Mouse (Mus musculus) neural tube, embryonic 15.5 days (tissue): ENCODE data around the gene 4833427G06Rik. TPM values are rescaled to one million over a fixed set of nuclear protein-coding genes. Genes with fewer than 3 reads are reported as not detected.
A peak's percentile ranks its signal among the peaks of the same experiment; 100 is the strongest.
"Not testable (repeated sequence)": the region's sequence is repeated elsewhere in the genome, so short reads cannot be mapped to it uniquely, and the experiment has no call there.

Source experiments
- ATAC-seq: fragments of 200-750 bp; cut with Nextera tagmentation; 2 replicates; pipeline ENCODE4 v1.8.0; 2017; ENCODE audit warnings: mild to moderate bottlenecking, moderate TSS enrichment, moderate library complexity; ENCODE audit not compliant: low FRiP score
- H3K27ac ChIP-seq: fragments of 300-500 bp; sonication (generic); replicated peaks from 2 replicates; pipeline ENCODE4 v1.5.1; 2015; ENCODE audit warnings: mild to moderate bottlenecking, inconsistent platforms
- H3K27me3 ChIP-seq: fragments of 300-500 bp; sonication (generic); replicated peaks from 2 replicates; pipeline ENCODE4 v1.6.1; 2015; ENCODE audit warnings: inconsistent platforms
- H3K36me3 ChIP-seq: fragments of 300-500 bp; sonication (generic); 2 replicates; pipeline ENCODE4 v1.6.1; 2015; ENCODE audit warnings: inconsistent platforms
- H3K4me1 ChIP-seq: fragments of 300-500 bp; sonication (generic); 2 replicates; pipeline ENCODE4 v1.6.1; 2015; ENCODE audit warnings: inconsistent platforms
- H3K4me2 ChIP-seq: fragments of 300-500 bp; sonication (generic); 2 replicates; pipeline ENCODE4 v1.6.1; 2015; ENCODE audit warnings: inconsistent platforms, mild to moderate bottlenecking, moderate library complexity
- H3K4me3 ChIP-seq: fragments of 300-500 bp; sonication (generic); replicated peaks from 2 replicates; pipeline ENCODE4 v1.5.1; 2015; ENCODE audit warnings: mild to moderate bottlenecking, inconsistent platforms
- H3K9ac ChIP-seq: fragments of 300-500 bp; sonication (generic); replicated peaks from 2 replicates; pipeline ENCODE4 v1.6.1; 2015; ENCODE audit warnings: mild to moderate bottlenecking, inconsistent platforms
- H3K9me3 ChIP-seq: fragments of 300-500 bp; sonication (generic); replicated peaks from 2 replicates; pipeline ENCODE4 v1.6.1; 2016; ENCODE audit warnings: inconsistent platforms
- WGBS: fragments of 180-500 bp; shearing (Covaris S2); methylation state at CpG from one replicate; pipeline ENCODE4 v1.1.7; 2015; ENCODE audit warnings: mixed read lengths; 5-methylcytosine and 5-hydroxymethylcytosine counted together
- polyA plus RNA-seq: library from polyadenylated mRNA; unstranded; fragments of >200 nt; fragmentation: Nextera tagmentation; extraction: Ambion mirVana; gene quantifications from 2 replicates; pipeline ENCODE4 v1.2.1, GENCODE M21; 2015

Gene 4833427G06Rik
- 0.37 TPM in 2 replicates for polyA plus RNA-seq

GRCm38 (mm10) chr9:51101756-51102425 lies at the start of gene 4833427G06Rik:
TSS of gene 4833427G06Rik (minus strand) at chr9:51102078.
- peaks cover 12% of the 10 kb centered on the region; the same call in 1 of the 2 replicates for H3K27me3 ChIP-seq
- 8% methylated on average over 27 of the region's 27 CpGs for WGBS
- H3K4me1 ChIP-seq: peaks cover 22% of the 10 kb centered on the region
- no peaks in the 10 kb centered on the region for H3K9me3 ChIP-seq
- H3K4me2 ChIP-seq: peak within 1 kb of the TSS; percentile 100
- H3K36me3 ChIP-seq: no peaks in the 10 kb centered on the region
- no peak within 1 kb of the TSS for H3K9ac ChIP-seq
- H3K4me3 ChIP-seq: peak within 1 kb of the TSS; percentile 60
- no peak within 1 kb of the TSS for H3K27ac ChIP-seq
- peak; percentile 31; the same call in 1 of the 2 replicates for ATAC-seq

GRCm38 (mm10) chr9:51147294-51147693 lies 45.4 kb upstream of the 4833427G06Rik start:
- 85% methylated on average over 5 of the region's 5 CpGs for WGBS
- H3K4me1 ChIP-seq: peaks cover 9% of the 10 kb centered on the region
- no peaks in the 10 kb centered on the region for H3K9me3 ChIP-seq
- H3K27me3 ChIP-seq: no peaks in the 10 kb centered on the region; the same call in 1 of the 2 replicates
- no peaks in the 10 kb centered on the region for H3K36me3 ChIP-seq
- H3K27ac ChIP-seq: no peak overlapping the region
- H3K4me2 ChIP-seq: no peak overlapping the region
- H3K4me3 ChIP-seq: no peak overlapping the region
- no peak overlapping the region for H3K9ac ChIP-seq
- no peak for ATAC-seq

GRCm38 (mm10) chr9:51146496-51146895 lies 44.6 kb upstream of the 4833427G06Rik start:
- H3K36me3 ChIP-seq: no peaks in the 10 kb centered on the region
- WGBS: 63% methylated on average over 4 of the region's 4 CpGs
- no peak for ATAC-seq
- H3K9me3 ChIP-seq: no peaks in the 10 kb centered on the region
- H3K4me2 ChIP-seq: no peak overlapping the region
- no peak overlapping the region for H3K4me3 ChIP-seq
- no peaks in the 10 kb centered on the region; the same call in 1 of the 2 replicates for H3K27me3 ChIP-seq
- no peak overlapping the region for H3K27ac ChIP-seq
- peaks cover 6% of the 10 kb centered on the region for H3K4me1 ChIP-seq
- H3K9ac ChIP-seq: no peak overlapping the region

- no peak overlapping the region for H3K4me2 ChIP-seq
- H3K36me3 ChIP-seq: no peaks in the 10 kb centered on the region
- H3K4me1 ChIP-seq: peaks cover 6% of the 10 kb centered on the region
- ATAC-seq: no peak
- H3K4me3 ChIP-seq: no peak overlapping the region
- no peak overlapping the region for H3K27ac ChIP-seq
- H3K27me3 ChIP-seq: no peaks in the 10 kb centered on the region
- WGBS: 75% methylated on average over 6 of the region's 6 CpGs
- no peak overlapping the region for H3K9ac ChIP-seq
- no peaks in the 10 kb centered on the region for H3K9me3 ChIP-seq
Observed at GRCm38 (mm10) chr9:51144218-51144617, 42.3 kb upstream of the 4833427G06Rik start.

DNA sequence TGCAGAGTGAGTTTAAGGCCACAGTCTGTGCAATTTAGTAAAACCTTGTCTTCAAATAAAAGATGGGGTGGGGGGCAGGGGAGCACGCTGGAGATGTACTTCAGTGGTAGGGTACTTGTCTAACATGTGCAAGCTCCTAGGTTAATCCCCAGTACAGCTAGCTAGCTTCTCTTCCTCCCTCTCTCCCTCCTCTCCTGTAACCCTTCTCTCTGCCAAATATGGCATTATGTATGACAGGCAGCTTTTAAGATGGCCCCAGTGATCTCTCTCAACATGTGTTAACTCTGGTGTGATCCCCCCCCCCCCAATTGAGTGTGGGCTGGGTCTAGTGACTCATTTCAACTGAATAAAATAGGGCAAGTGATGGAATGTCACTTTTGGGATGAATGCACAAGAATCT lies 41.6 kb upstream of the 4833427G06Rik start:
- Histone ChIP-seq H3K4me3 (no peak overlapping the region), H3K4me1 (peaks cover 6% of the 10 kb centered on the region), H3K36me3 (no peaks in the 10 kb centered on the region), H3K4me2 (no peak overlapping the region), H3K27ac (no peak overlapping the region), H3K9ac (no peak overlapping the region), H3K27me3 (no peaks in the 10 kb centered on the region), H3K9me3 (no peaks in the 10 kb centered on the region)
- 94% methylated on average over 1 of the region's 1 CpGs for WGBS
- ATAC-seq: no peak

DNA sequence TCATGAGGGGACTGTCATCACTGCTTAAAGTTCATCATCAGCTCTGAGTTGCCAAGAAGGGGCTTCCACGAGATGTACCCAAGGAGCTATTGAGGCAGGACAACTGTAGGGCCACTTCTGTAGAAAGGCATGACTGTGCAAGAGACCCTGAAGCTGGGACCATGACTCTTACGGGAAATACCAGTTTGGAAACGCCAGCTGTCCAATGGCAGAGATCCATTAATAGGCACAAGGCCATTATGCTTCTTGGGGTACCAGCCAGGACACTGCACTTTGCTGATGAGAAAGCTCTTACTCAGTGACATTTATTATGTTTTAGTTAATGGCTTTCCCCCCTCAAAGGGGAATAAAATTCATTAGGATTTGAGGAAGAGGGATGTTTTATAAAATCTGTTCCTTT lies 38.8 kb upstream of the 4833427G06Rik start:
- no peak overlapping the region for H3K4me2 ChIP-seq

DNA sequence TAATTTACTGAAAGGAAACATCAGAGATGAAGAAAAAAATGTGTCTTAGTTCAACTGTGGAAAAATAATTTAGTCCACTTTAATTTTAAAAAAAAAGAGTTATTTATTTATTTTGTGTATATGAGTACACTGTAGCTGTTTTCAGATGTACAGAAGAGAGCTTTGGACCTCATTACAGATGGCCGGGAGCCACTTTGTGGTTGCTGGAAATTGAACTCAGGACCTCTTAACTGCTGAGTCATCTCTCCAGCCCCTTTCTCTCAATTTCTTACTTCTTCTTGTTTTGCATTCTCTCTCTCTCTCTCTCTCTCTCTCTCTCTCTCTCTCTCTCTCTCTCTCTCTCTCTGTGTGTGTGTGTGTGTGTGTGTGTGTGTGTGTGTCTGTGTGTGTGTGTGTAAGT lies 37.5 kb upstream of the 4833427G06Rik start:
- 93% methylated on average over 1 of the region's 1 CpGs for WGBS

More for the DNA sequence above, 38.8 kb upstream of the 4833427G06Rik start:
- Histone ChIP-seq H3K4me1 (no peaks in the 10 kb centered on the region), H3K36me3 (no peaks in the 10 kb centered on the region), H3K9me3 (no peaks in the 10 kb centered on the region), H3K27me3 (no peaks in the 10 kb centered on the region), H3K9ac (no peak overlapping the region), H3K27ac (no peak overlapping the region), H3K4me3 (no peak overlapping the region)
- 80% methylated on average over 3 of the region's 3 CpGs for WGBS
- ATAC-seq: no peak

GRCm38 (mm10) chr9:51138301-51138700 lies 36.4 kb upstream of the 4833427G06Rik start:
- no peaks in the 10 kb centered on the region for H3K36me3 ChIP-seq
- H3K9ac ChIP-seq: no peak overlapping the region
- no peak overlapping the region for H3K4me3 ChIP-seq
- no peaks in the 10 kb centered on the region for H3K27me3 ChIP-seq
- no peak overlapping the region for H3K27ac ChIP-seq
- H3K4me2 ChIP-seq: no peak overlapping the region
- no peaks in the 10 kb centered on the region for H3K4me1 ChIP-seq
- ATAC-seq: no peak
- no peaks in the 10 kb centered on the region for H3K9me3 ChIP-seq
- WGBS: 96% methylated on average over 1 of the region's 1 CpGs

More for the DNA sequence above, 37.5 kb upstream of the 4833427G06Rik start:
- H3K4me3 ChIP-seq, H3K4me1 ChIP-seq, H3K27ac ChIP-seq, H3K9me3 ChIP-seq, ATAC-seq, H3K9ac ChIP-seq, H3K27me3 ChIP-seq, H3K36me3 ChIP-seq, H3K4me2 ChIP-seq: not testable (repeated sequence)

GRCm38 (mm10) chr9:51137836-51138235 lies 36.0 kb upstream of the 4833427G06Rik start:
- Histone ChIP-seq H3K9me3 (no peaks in the 10 kb centered on the region), H3K9ac (no peak overlapping the region), H3K27me3 (no peaks in the 10 kb centered on the region), H3K27ac (no peak overlapping the region), H3K36me3 (no peaks in the 10 kb centered on the region), H3K4me2 (no peak overlapping the region), H3K4me3 (no peak overlapping the region), H3K4me1 (no peaks in the 10 kb centered on the region)
- no peak for ATAC-seq
- 94% methylated on average over 1 of the region's 1 CpGs for WGBS

DNA sequence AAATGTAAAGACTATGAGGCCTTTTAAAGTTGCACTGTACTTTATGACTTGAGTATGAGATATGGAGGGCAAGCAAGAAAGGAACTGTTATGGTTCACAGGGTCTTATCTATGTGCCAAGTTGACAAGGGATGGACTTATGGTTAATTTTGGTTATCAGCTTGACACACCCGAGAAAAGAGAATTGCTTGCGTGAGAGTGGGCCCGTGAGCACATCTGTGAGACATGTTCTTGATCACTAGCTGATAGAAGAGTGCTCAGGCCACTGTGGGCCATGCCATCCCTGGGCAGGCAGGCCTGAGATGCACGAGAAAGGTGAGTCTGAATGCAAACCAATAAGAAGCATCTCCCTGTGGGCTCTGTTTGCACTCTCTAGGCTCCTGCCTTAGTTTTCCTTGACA lies 35.6 kb upstream of the 4833427G06Rik start:
- 90% methylated on average over 4 of the region's 4 CpGs for WGBS
- Histone ChIP-seq H3K36me3 (no peaks in the 10 kb centered on the region), H3K27me3 (no peaks in the 10 kb centered on the region)

GRCm38 (mm10) chr9:51136985-51137384 lies 35.1 kb upstream of the 4833427G06Rik start:
- no peak overlapping the region for H3K4me2 ChIP-seq

More for the DNA sequence above, 35.6 kb upstream of the 4833427G06Rik start:
- H3K4me1 ChIP-seq: no peaks in the 10 kb centered on the region
- H3K4me2 ChIP-seq: no peak overlapping the region
- H3K4me3 ChIP-seq: no peak overlapping the region
- no peak overlapping the region for H3K27ac ChIP-seq
- no peaks in the 10 kb centered on the region for H3K9me3 ChIP-seq
- ATAC-seq: no peak
- no peak overlapping the region for H3K9ac ChIP-seq

DNA sequence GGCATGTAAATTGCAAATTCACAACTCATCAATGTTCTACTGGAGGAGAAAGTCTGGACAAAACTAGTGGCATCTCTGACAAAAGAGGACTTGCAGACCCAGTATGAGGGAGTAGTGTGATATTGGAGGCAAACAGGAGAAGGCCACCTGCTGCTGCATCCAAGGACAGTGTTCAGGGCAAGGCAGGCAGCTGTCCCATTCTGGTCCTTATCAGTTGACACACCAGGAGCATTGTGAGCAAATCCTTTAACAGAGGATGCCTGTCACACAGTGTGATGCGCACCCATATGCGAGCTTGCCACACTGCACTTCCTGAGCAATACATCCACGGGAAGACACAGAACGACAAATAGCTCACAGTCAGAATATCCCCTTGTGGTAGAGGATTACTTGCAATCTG lies 12.9 kb upstream of the 4833427G06Rik start:
- Histone ChIP-seq H3K4me1 (no peaks in the 10 kb centered on the region), H3K36me3 (no peaks in the 10 kb centered on the region), H3K4me3 (no peak overlapping the region), H3K27ac (no peak overlapping the region), H3K4me2 (no peak overlapping the region), H3K9me3 (no peaks in the 10 kb centered on the region), H3K9ac (no peak overlapping the region), H3K27me3 (no peaks in the 10 kb centered on the region)
- WGBS: 84% methylated on average over 4 of the region's 4 CpGs
- ATAC-seq: no peak

More at GRCm38 (mm10) chr9:51136985-51137384, 35.1 kb upstream of the 4833427G06Rik start:
- no peak for ATAC-seq
- H3K4me1 ChIP-seq: no peaks in the 10 kb centered on the region
- no peak overlapping the region for H3K27ac ChIP-seq
- 67% methylated on average over 3 of the region's 3 CpGs for WGBS
- H3K9ac ChIP-seq: no peak overlapping the region
- no peak overlapping the region for H3K4me3 ChIP-seq
- H3K36me3 ChIP-seq: no peaks in the 10 kb centered on the region
- H3K9me3 ChIP-seq: no peaks in the 10 kb centered on the region
- no peaks in the 10 kb centered on the region for H3K27me3 ChIP-seq
